Mouse (Mus musculus) liver, postnatal 0 days (tissue): ENCODE measurements around the gene Pde4c.

Experiments
- CTCF ChIP-seq: sonication (generic); IDR thresholded peaks from 2 replicates; pipeline ENCODE4 v1.5.1; 2016; ENCODE audit warnings: antibody characterized with exemption, low read depth
- EP300 ChIP-seq: IDR thresholded peaks from 2 replicates; pipeline ENCODE4 v1.6.1; 2016; ENCODE audit warnings: antibody characterized with exemption, low read depth, mild to moderate bottlenecking

DNA sequence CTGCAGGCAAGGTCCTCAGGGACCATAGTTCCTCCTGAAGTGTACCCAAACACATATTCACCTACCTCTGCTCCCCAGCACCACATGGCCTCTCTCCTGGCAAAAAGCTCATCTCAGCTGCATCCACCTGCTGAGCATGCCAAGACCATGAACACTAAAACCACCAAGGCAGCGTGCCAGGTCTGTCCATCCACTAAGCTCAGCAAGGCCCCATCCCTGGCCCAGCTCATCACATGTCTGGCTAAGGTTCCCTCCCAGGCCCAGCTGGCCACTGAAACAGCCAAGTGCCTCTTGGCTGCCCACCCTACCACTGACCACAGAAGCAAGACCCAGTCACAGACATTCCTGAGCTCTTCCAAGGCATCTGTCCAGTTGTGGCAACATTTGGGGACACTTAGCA is 13.2 kb upstream of the Pde4c start:
- TF ChIP-seq CTCF (no peak), EP300 (no peak)
